Comparison of ENCODE assay signal across 15 mouse cellular contexts in the genomic region with DNA sequence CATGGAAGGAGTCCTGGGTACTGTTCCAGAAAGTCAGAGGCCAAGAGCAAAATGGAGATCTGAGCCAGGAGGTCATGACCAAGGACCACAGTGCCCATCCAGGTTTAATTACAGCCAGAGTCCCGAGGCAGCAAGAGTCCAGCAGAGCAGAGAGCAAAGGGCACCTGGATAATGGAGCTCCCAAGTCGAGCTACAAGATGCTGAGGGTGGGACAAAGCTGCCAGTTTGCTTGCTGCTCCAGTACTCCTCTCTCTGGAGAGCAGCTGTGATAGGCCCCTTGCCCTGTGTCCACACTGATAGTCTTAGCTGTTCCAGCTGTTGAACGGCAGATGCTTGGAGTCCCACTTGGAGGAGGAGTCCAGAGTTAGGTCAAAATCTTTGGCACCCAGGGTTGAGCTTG.
A peak's percentile ranks its signal among the peaks of the same experiment; 100 is the strongest.
DNase-seq lines count a peak whose midpoint lies in the region; ATAC-seq lines count a peak whose summit lies in the region.
"Had no signal": no experiment of that assay in that cellular context is flagged by ENCODE, and none has a peak within 500 bp of the region (broad histone marks: within the 10 kb centered on the region; RNA-seq: fewer than 3 reads in every experiment).

No protein-coding gene starts in this region.

- no peak for ATAC-seq in heart, embryonic 11.5 days (replicated peaks; ENCODE audit: insufficient number of reproducible peaks, low FRiP score, low TSS enrichment)
- ATAC-seq: forebrain, postnatal 0 days had no signal

- H3K4me3 ChIP-seq in heart, embryonic 11.5 days (ENCODE audit: low read depth, low read length) = no peak overlapping the region
- no peak overlapping the region for H3K4me3 ChIP-seq in embryonic facial prominence, embryonic 10.5 days
- H3K4me3 ChIP-seq: megakaryocyte, embryonic 14.5 days; myocyte had no signal

- no peak overlapping the region for H3K27ac ChIP-seq in heart, embryonic 11.5 days (ENCODE audit: low read depth, low read length)
- H3K27ac ChIP-seq in embryonic facial prominence, embryonic 10.5 days (replicated peaks) = peak overlapping the region; percentile 75

- no peaks in the 10 kb centered on the region for H3K9me3 ChIP-seq in heart, embryonic 11.5 days (replicated peaks; ENCODE audit: control insufficient read depth, low read length)
- H3K9me3 ChIP-seq in embryonic facial prominence, embryonic 10.5 days = no peaks in the 10 kb centered on the region
- H3K9me3 ChIP-seq: megakaryocyte, embryonic 14.5 days had no signal

- WGBS in heart, embryonic 11.5 days (ENCODE audit: insufficient replicate concordance) = 55% methylated on average over 3 of the region's 3 CpGs
- WGBS in embryonic facial prominence, embryonic 10.5 days = 36% methylated on average over 3 of the region's 3 CpGs

- no peak overlapping the region for H3K4me2 ChIP-seq in heart, embryonic 11.5 days

- DNase-seq in heart, adult 8-10 months (ENCODE audit: low spot score) = peak; percentile 9
- DNase-seq in embryonic facial prominence, embryonic 10.5 days (ENCODE audit: low spot score) = peak; percentile 20
- peak; percentile 35 to 43 for DNase-seq in heart, postnatal 10 days
- peak; percentile 54 for DNase-seq in kidney, postnatal 10 days
- no peak for DNase-seq in urinary bladder, postnatal 10 days (ENCODE audit: low spot score)
- DNase-seq in cerebellum, adult 11-12 months = no peak
- no peak for DNase-seq in gastrocnemius, postnatal 14 days
- DNase-seq: adrenal gland, adult 8-10 months; forebrain, postnatal 0 days; layer of hippocampus, postnatal 36 days; lung, adult 2 months; thymus, postnatal 14 days had no signal

- no peaks in the 10 kb centered on the region for H3K36me3 ChIP-seq in heart, embryonic 11.5 days (ENCODE audit: control insufficient read depth, insufficient read depth, low read length)
- H3K36me3 ChIP-seq in embryonic facial prominence, embryonic 10.5 days (replicated peaks) = no peaks in the 10 kb centered on the region

- H3K27me3 ChIP-seq in heart, embryonic 11.5 days (ENCODE audit: control insufficient read depth, insufficient read depth, low read length) = no peaks in the 10 kb centered on the region
- no peaks in the 10 kb centered on the region for H3K27me3 ChIP-seq in embryonic facial prominence, embryonic 10.5 days (replicated peaks; ENCODE audit: low read depth, poor library complexity, severe bottlenecking)

- peaks cover 7% of the 10 kb centered on the region; the same call in 1 of the 2 replicates for H3K4me1 ChIP-seq in heart, embryonic 11.5 days (ENCODE audit: control insufficient read depth, insufficient read depth, low read length)
- peaks cover 60% of the 10 kb centered on the region for H3K4me1 ChIP-seq in embryonic facial prominence, embryonic 10.5 days
- H3K4me1 ChIP-seq: megakaryocyte, embryonic 14.5 days had no signal

- intact Hi-C loops in heart, postnatal 10 days (cut with DNase I) = loop anchor here (5.0 kb wide), 1 partner anchor 251 kb away; no protein-coding TSS in a partner anchor
- intact Hi-C loops in gastrocnemius, postnatal 14 days (cut with DNase I; ENCODE audit: low total_unique reads) = loop anchor here (5.0 kb wide), 1 partner anchor 1251 kb away; no protein-coding TSS in a partner anchor

- H3K9ac ChIP-seq in heart, embryonic 11.5 days (ENCODE audit: low read depth, low read length) = no peak overlapping the region
- H3K9ac ChIP-seq: forebrain, postnatal 0 days had no signal

Comparison
In these comparisons a context has a peak if more than half of its experiments do, and no peak if none do; other contexts are left out.
1. DNase-seq: peak in heart, adult 8-10 months (single experiment), embryonic facial prominence, embryonic 10.5 days (single experiment), heart, postnatal 10 days (2 of 2) and kidney, postnatal 10 days (single experiment); none in urinary bladder, postnatal 10 days (single experiment), cerebellum, adult 11-12 months (single experiment) and gastrocnemius, postnatal 14 days (single experiment).